Mouse (Mus musculus) hindbrain, embryonic 16.5 days (tissue): Measurements from ENCODE around the gene Hba-a2. TPM values are rescaled to one million over a fixed set of nuclear protein-coding genes. Genes with fewer than 3 reads are reported as not detected.
A peak's percentile ranks its signal among the peaks of the same experiment; 100 is the strongest.

Experiments used
- ATAC-seq: fragments of 200-750 bp; cut with Nextera tagmentation; 2 replicates; pipeline ENCODE4 v1.8.0; 2017; ENCODE audit warnings: moderate TSS enrichment, moderate library complexity
- H3K27ac ChIP-seq: fragments of 300-500 bp; sonication (generic); 2 replicates; pipeline ENCODE4 v1.5.1; 2014; ENCODE audit warnings: low read depth, mild to moderate bottlenecking, control low read depth, low read length, moderate library complexity
- H3K27me3 ChIP-seq: fragments of 300-500 bp; sonication (generic); replicated peaks from 2 replicates; pipeline ENCODE4 v1.6.1; 2014; ENCODE audit warnings: low read length; ENCODE audit not compliant: control insufficient read depth, insufficient read depth
- H3K36me3 ChIP-seq: fragments of 300-500 bp; sonication (generic); 2 replicates; pipeline ENCODE4 v1.6.1; 2014; ENCODE audit warnings: mild to moderate bottlenecking, low read length, moderate library complexity, mixed read lengths; ENCODE audit not compliant: control insufficient read depth, insufficient read depth
- H3K4me1 ChIP-seq: fragments of 300-500 bp; sonication (generic); 2 replicates; pipeline ENCODE4 v1.6.1; 2014; ENCODE audit warnings: low read depth, low read length; ENCODE audit not compliant: control insufficient read depth, insufficient read depth
- H3K4me2 ChIP-seq: fragments of 300-500 bp; sonication (generic); 2 replicates; pipeline ENCODE4 v1.6.1; 2014; ENCODE audit warnings: mild to moderate bottlenecking, low read length, control low read depth, moderate library complexity
- H3K4me3 ChIP-seq: fragments of 300-500 bp; sonication (generic); 2 replicates; pipeline ENCODE4 v1.5.1; 2014; ENCODE audit warnings: mild to moderate bottlenecking, low read length, control low read depth, moderate library complexity
- H3K9ac ChIP-seq: fragments of 300-500 bp; sonication (generic); 2 replicates; pipeline ENCODE4 v1.6.1; 2014; ENCODE audit warnings: low read depth, mild to moderate bottlenecking, control low read depth, low read length, moderate library complexity
- H3K9me3 ChIP-seq: fragments of 300-500 bp; sonication (generic); 2 replicates; pipeline ENCODE4 v1.6.1; 2014; ENCODE audit warnings: mild to moderate bottlenecking, low read length, moderate library complexity; ENCODE audit not compliant: control insufficient read depth
- WGBS: fragments of 180-500 bp; shearing (Covaris S2); extraction: QIAGEN DNeasy Blood & Tissue Kit; methylation state at CpG from one replicate; pipeline ENCODE4 v1.1.7; 2014; 5-methylcytosine and 5-hydroxymethylcytosine counted together
- polyA plus RNA-seq: library from polyadenylated mRNA; unstranded; fragments of >200 nt; fragmentation: Nextera tagmentation; extraction: Ambion mirVana; gene quantifications from 2 replicates; pipeline ENCODE4 v1.2.1, GENCODE M21; 2015

Gene Hba-a2
- polyA plus RNA-seq, 1 experiment from 2014 or later, result 6,688 TPM

DNA sequence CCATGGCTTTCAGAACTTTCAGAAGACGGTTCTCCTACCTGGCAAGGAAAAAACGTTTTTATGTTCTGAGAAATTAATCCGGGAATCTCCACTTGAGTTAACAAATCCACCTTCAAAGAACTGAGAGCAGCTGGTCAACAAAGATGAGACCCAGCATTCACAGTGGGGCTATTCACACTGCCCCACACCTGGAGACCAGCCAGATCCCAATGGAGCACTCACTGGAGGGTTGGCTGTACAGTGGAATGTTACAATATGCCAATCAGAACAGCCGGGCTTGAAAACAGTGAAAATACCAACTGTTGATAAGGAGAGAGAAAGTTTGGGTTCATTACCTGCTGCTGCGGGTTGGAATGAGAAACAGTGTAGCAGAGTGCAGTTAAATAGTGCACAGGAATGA lies 35.6 kb downstream of the Hba-a2 start:
- Histone ChIP-seq H3K27ac (no peak overlapping the region), H3K36me3 (no peaks in the 10 kb centered on the region), H3K4me2 (no peak overlapping the region), H3K9me3 (no peaks in the 10 kb centered on the region), H3K27me3 (no peaks in the 10 kb centered on the region), H3K9ac (no peak overlapping the region), H3K4me1 (peaks cover 5% of the 10 kb centered on the region), H3K4me3 (no peak overlapping the region)
- ATAC-seq, result no peak; the same call in 1 of the 2 replicates
- WGBS, result 51% methylated on average over 5 of the region's 5 CpGs

- no peak overlapping the region for H3K9ac ChIP-seq
- no peaks in the 10 kb centered on the region for H3K36me3 ChIP-seq
- WGBS, result 62% methylated on average over 2 of the region's 2 CpGs
- no peaks in the 10 kb centered on the region for H3K27me3 ChIP-seq
- no peak overlapping the region for H3K4me2 ChIP-seq
- H3K4me1 ChIP-seq, result peaks cover 5% of the 10 kb centered on the region
- H3K9me3 ChIP-seq, result no peaks in the 10 kb centered on the region
- ATAC-seq, result no peak
- no peak overlapping the region for H3K27ac ChIP-seq
- no peak overlapping the region for H3K4me3 ChIP-seq
Measured at GRCm38 (mm10) chr11:32333235-32333634, 36.9 kb downstream of the Hba-a2 start.

DNA sequence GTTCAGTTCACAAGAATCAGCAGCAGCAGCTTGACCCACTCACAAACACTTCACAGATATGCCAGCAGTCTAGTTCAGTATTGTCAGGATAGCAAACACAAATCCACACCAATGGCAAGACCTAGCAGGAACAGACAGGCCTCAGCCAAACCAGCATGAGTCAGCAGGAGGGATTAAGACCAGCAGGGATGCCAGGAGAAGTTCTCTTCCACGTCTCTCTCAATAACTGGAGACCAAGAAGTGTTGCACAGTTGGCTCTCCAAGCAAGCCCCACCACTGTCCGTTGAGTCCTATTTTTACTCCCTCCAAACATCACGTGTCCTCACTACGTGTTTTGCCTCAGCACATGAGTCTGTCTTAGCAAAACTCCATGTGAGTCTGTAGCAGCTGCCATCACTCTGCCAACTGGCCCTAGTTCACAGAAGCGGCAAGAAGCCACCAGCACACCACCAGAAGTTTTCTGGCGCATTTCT lies 40.2 kb downstream of the Hba-a2 start:
- H3K4me2 ChIP-seq, result no peak overlapping the region
- H3K4me1 ChIP-seq, result no peaks in the 10 kb centered on the region
- H3K9ac ChIP-seq, result no peak overlapping the region
- 91% methylated on average over 6 of the region's 6 CpGs for WGBS
- no peak overlapping the region for H3K4me3 ChIP-seq
- ATAC-seq, result no peak
- no peaks in the 10 kb centered on the region for H3K36me3 ChIP-seq
- no peak overlapping the region for H3K27ac ChIP-seq
- H3K27me3 ChIP-seq, result no peaks in the 10 kb centered on the region
- H3K9me3 ChIP-seq, result no peaks in the 10 kb centered on the region

GRCm38 (mm10) chr11:32339131-32339531 lies 42.8 kb downstream of the Hba-a2 start:
- H3K27me3 ChIP-seq, result no peaks in the 10 kb centered on the region
- no peak for ATAC-seq
- no peaks in the 10 kb centered on the region for H3K36me3 ChIP-seq
- no peak overlapping the region for H3K9ac ChIP-seq
- no peaks in the 10 kb centered on the region for H3K9me3 ChIP-seq
- 75% methylated on average over 2 of the region's 2 CpGs for WGBS
- H3K4me1 ChIP-seq, result no peaks in the 10 kb centered on the region; the same call in 1 of the 2 replicates
- no peak overlapping the region for H3K4me2 ChIP-seq
- H3K27ac ChIP-seq, result no peak overlapping the region
- H3K4me3 ChIP-seq, result no peak overlapping the region

- H3K9me3 ChIP-seq, result no peaks in the 10 kb centered on the region
- 52% methylated on average over 17 of the region's 17 CpGs for WGBS
- no peak overlapping the region for H3K4me2 ChIP-seq
- no peaks in the 10 kb centered on the region; the same call in 1 of the 2 replicates for H3K4me1 ChIP-seq
- no peak overlapping the region for H3K27ac ChIP-seq
- no peak overlapping the region for H3K4me3 ChIP-seq
- no peaks in the 10 kb centered on the region for H3K27me3 ChIP-seq
- no peak overlapping the region for H3K9ac ChIP-seq
- ATAC-seq, result 0 out of 2 replicates have a peak, but pooled peaks have one; percentile 46
- H3K36me3 ChIP-seq, result no peaks in the 10 kb centered on the region
Measured at GRCm38 (mm10) chr11:32340476-32341473, 44.5 kb downstream of the Hba-a2 start.

GRCm38 (mm10) chr11:32342770-32343191 lies 46.5 kb downstream of the Hba-a2 start:
- no peak overlapping the region for H3K9ac ChIP-seq
- no peaks in the 10 kb centered on the region for H3K9me3 ChIP-seq
- H3K27me3 ChIP-seq, result no peaks in the 10 kb centered on the region
- no peak overlapping the region for H3K27ac ChIP-seq
- no peak for ATAC-seq
- WGBS, result 21% methylated on average over 2 of the region's 2 CpGs
- no peaks in the 10 kb centered on the region for H3K36me3 ChIP-seq
- no peak overlapping the region for H3K4me2 ChIP-seq
- peaks cover 7% of the 10 kb centered on the region for H3K4me1 ChIP-seq
- no peak overlapping the region for H3K4me3 ChIP-seq

- WGBS, result 100% methylated on average over 1 of the region's 1 CpGs
- ATAC-seq, result no peak
- no peak overlapping the region for H3K4me2 ChIP-seq
Measured at GRCm38 (mm10) chr11:32343350-32343749, 47.1 kb downstream of the Hba-a2 start.

DNA sequence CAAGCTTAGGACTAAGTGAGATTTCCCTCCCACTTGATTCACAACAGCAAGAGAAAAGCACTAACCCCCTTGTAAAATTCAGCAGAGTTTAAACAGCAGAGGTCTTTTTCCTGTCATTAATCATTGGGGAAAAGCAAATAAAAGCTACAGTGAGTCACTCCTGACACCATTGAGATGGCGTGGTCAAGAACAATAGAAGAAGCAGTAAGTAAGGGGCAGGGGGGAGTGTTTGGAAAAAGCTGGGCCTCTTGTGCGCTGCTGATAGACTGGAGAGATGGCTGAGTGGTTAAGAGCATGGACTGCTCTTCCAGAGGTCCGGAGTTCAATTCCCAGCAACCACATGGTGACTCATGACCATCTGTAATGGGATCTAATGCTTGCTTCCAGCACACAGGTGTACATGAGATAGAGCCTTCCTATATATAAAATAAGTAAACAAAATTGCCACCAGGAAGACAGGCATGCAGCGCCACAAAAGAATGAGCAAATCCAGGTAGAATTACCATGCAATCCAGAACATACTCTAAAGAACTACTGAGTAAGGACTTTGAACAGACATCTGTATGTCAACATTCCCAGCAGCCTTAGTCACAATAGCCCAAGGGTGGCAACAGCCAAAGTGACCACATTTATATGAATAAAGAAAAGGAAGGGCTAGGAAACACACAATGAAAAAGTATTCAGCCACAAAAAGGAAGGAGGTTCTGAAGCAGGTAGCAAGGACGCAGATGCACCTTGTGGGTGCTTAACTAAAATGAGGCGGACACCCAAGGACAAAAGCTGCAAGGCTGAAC lies 49.4 kb downstream of the Hba-a2 start:
- Histone ChIP-seq H3K4me1 (peaks cover 24% of the 10 kb centered on the region), H3K27me3 (no peaks in the 10 kb centered on the region), H3K9me3 (no peaks in the 10 kb centered on the region), H3K36me3 (no peaks in the 10 kb centered on the region), H3K9ac (no peak overlapping the region), H3K27ac (no peak overlapping the region), H3K4me3 (no peak overlapping the region), H3K4me2 (no peak overlapping the region)
- no peak for ATAC-seq
- WGBS, result 69% methylated on average over 6 of the region's 6 CpGs

More at GRCm38 (mm10) chr11:32343350-32343749, 47.1 kb downstream of the Hba-a2 start:
- H3K4me3 ChIP-seq, result no peak overlapping the region
- peaks cover 8% of the 10 kb centered on the region for H3K4me1 ChIP-seq
- no peak overlapping the region for H3K27ac ChIP-seq
- no peaks in the 10 kb centered on the region for H3K36me3 ChIP-seq
- no peaks in the 10 kb centered on the region for H3K9me3 ChIP-seq
- H3K27me3 ChIP-seq, result no peaks in the 10 kb centered on the region
- no peak overlapping the region for H3K9ac ChIP-seq
